Mouse (Mus musculus): ENCODE results near the gene Rai1. TPM values are rescaled to one million over a fixed set of nuclear protein-coding genes. Genes with fewer than 3 reads are reported as not detected.

The Rai1 gene
- polyA plus RNA-seq, 2 experiments: 4.5 to 7.2 TPM

GRCm38 (mm10) chr11:60222085-60222468, 117.3 kb downstream of the Rai1 start:
- Histone ChIP-seq H3K4me2 (ENCODE audit: low read depth) (peak overlapping the region; percentile 91), H3K27me3 (ENCODE audit: control insufficient read depth, insufficient read depth, low read length) (no peaks in the 10 kb centered on the region), H3K27ac (no peak overlapping the region; the same call in 1 of the 2 replicates), H3K4me3 (ENCODE audit: insufficient read depth in 1 of 2, low read depth in 2 of 2, low read length in 2 of 2) (peak overlapping the region; percentile 56 to 72), H3K4me1 (replicated peaks; ENCODE audit: control insufficient read depth in 2 of 2, insufficient read depth in 2 of 2, low read length in 1 of 2) (peaks cover 23 to 53% of the 10 kb centered on the region in 2 experiments), H3K9me3 (ENCODE audit: control insufficient read depth, low read length) (no peaks in the 10 kb centered on the region), H3K9ac (replicated peaks) (no peak overlapping the region; the same call in 1 of the 2 replicates), H3K36me3 (replicated peaks; ENCODE audit: control insufficient read depth, insufficient read depth, low read depth) (peaks cover 5% of the 10 kb centered on the region; the same call in 1 of the 2 replicates)
- ATAC-seq (ENCODE audit: insufficient read depth) (no peak), DNase-seq (ENCODE audit: low read depth in 3 of 3, low spot score in 3 of 3) (no peak)
- WGBS (ENCODE audit: insufficient replicate concordance): 34% methylated on average over 3 of the region's 3 CpGs
- no peak for TF ChIP-seq CTCF (IDR thresholded peaks at IDR 0.05; ENCODE audit: low read depth)
- TF ChIP-seq EP300 (IDR thresholded peaks at IDR 0.05; ENCODE audit: low read depth): no peak

GRCm38 (mm10) chr11:60222469-60223236, 117.8 kb downstream of the Rai1 start, which contains the start of gene Srebf1:
Gene Srebf1 (minus strand): TSS chr11:60222581.
- 2% methylated on average over 46 of the region's 46 CpGs for WGBS (ENCODE audit: insufficient replicate concordance)
- Histone ChIP-seq H3K9me3 (ENCODE audit: control insufficient read depth, low read length) (no peaks in the 10 kb centered on the region), H3K27me3 (ENCODE audit: control insufficient read depth, insufficient read depth, low read length) (no peaks in the 10 kb centered on the region), H3K4me1 (replicated peaks; ENCODE audit: control insufficient read depth in 2 of 2, insufficient read depth in 2 of 2, low read length in 1 of 2) (peaks cover 18 to 47% of the 10 kb centered on the region in 2 experiments), H3K27ac (peak within 1 kb of the TSS; percentile 16), H3K36me3 (replicated peaks; ENCODE audit: control insufficient read depth, insufficient read depth, low read depth) (peaks cover 5% of the 10 kb centered on the region; the same call in 1 of the 2 replicates), H3K9ac (replicated peaks) (peak within 1 kb of the TSS; percentile 58), H3K4me2 (ENCODE audit: low read depth) (peak within 1 kb of the TSS; percentile 91), H3K4me3 (ENCODE audit: insufficient read depth in 1 of 2, low read depth in 2 of 2, low read length in 2 of 2) (peak within 1 kb of the TSS; percentile 56 to 72)
- TF ChIP-seq EP300 (IDR thresholded peaks at IDR 0.05; ENCODE audit: low read depth): no peak; the same call in 1 of the 2 replicates
- peak; percentile 66 for TF ChIP-seq CTCF (IDR thresholded peaks at IDR 0.05; ENCODE audit: low read depth)
- DNase-seq (ENCODE audit: low read depth in 3 of 3, low spot score in 3 of 3) (peak; percentile 58 to 71 (median 61)), ATAC-seq (ENCODE audit: insufficient read depth) (peak; percentile 77)

- no peak overlapping the region for H3K4me2 ChIP-seq (ENCODE audit: low read depth)
- peaks cover 10 to 29% of the 10 kb centered on the region in 2 experiments for H3K4me1 ChIP-seq (replicated peaks; ENCODE audit: control insufficient read depth in 2 of 2, insufficient read depth in 2 of 2, low read length in 1 of 2)
- no peaks in the 10 kb centered on the region for H3K27me3 ChIP-seq (ENCODE audit: control insufficient read depth, insufficient read depth, low read length)
- WGBS (ENCODE audit: insufficient replicate concordance): 50% methylated on average over 4 of the region's 4 CpGs
- no peak for DNase-seq (ENCODE audit: low read depth in 3 of 3, low spot score in 3 of 3)
- TF ChIP-seq EP300 (IDR thresholded peaks at IDR 0.05; ENCODE audit: low read depth) (no peak), CTCF (IDR thresholded peaks at IDR 0.05; ENCODE audit: low read depth) (peak; percentile 50)
- H3K36me3 ChIP-seq (replicated peaks; ENCODE audit: control insufficient read depth, insufficient read depth, low read depth): no peaks in the 10 kb centered on the region
- no peak overlapping the region for H3K27ac ChIP-seq
- no peaks in the 10 kb centered on the region for H3K9me3 ChIP-seq (ENCODE audit: control insufficient read depth, low read length)
- H3K4me3 ChIP-seq (ENCODE audit: insufficient read depth in 1 of 2, low read depth in 2 of 2, low read length in 2 of 2): no peak overlapping the region
- H3K9ac ChIP-seq (replicated peaks): no peak overlapping the region
- ATAC-seq (ENCODE audit: insufficient read depth): no peak
Measured at GRCm38 (mm10) chr11:60224676-60225075, 119.9 kb downstream of the Rai1 start.

GRCm38 (mm10) chr11:60225874-60226273, 121.1 kb downstream of the Rai1 start:
- ATAC-seq (ENCODE audit: insufficient read depth): no peak
- Histone ChIP-seq H3K4me1 (replicated peaks; ENCODE audit: control insufficient read depth in 2 of 2, insufficient read depth in 2 of 2, low read length in 1 of 2) (peaks cover 5 to 24% of the 10 kb centered on the region in 2 experiments), H3K9me3 (ENCODE audit: control insufficient read depth, low read length) (no peaks in the 10 kb centered on the region), H3K27me3 (ENCODE audit: control insufficient read depth, insufficient read depth, low read length) (no peaks in the 10 kb centered on the region), H3K9ac (replicated peaks) (no peak overlapping the region), H3K27ac (no peak overlapping the region), H3K36me3 (replicated peaks; ENCODE audit: control insufficient read depth, insufficient read depth, low read depth) (no peaks in the 10 kb centered on the region), H3K4me3 (ENCODE audit: insufficient read depth in 1 of 2, low read depth in 2 of 2, low read length in 2 of 2) (no peak overlapping the region), H3K4me2 (ENCODE audit: low read depth) (no peak overlapping the region)
- 62% methylated on average over 1 of the region's 1 CpGs for WGBS (ENCODE audit: insufficient replicate concordance)
- no peak for TF ChIP-seq EP300 (IDR thresholded peaks at IDR 0.05; ENCODE audit: low read depth)
- no peak for TF ChIP-seq CTCF (IDR thresholded peaks at IDR 0.05; ENCODE audit: low read depth)
- DNase-seq (ENCODE audit: low read depth in 3 of 3, low spot score in 3 of 3): no peak

GRCm38 (mm10) chr11:60228525-60228924, 123.7 kb downstream of the Rai1 start:
- Histone ChIP-seq H3K9ac (replicated peaks) (no peak overlapping the region), H3K27ac (no peak overlapping the region), H3K27me3 (ENCODE audit: control insufficient read depth, insufficient read depth, low read length) (no peaks in the 10 kb centered on the region), H3K4me1 (replicated peaks; ENCODE audit: control insufficient read depth in 2 of 2, insufficient read depth in 2 of 2, low read length in 1 of 2) (peaks cover 0 to 3% of the 10 kb centered on the region in 2 experiments; a peak in 2 of 4 replicates), H3K4me3 (ENCODE audit: insufficient read depth in 1 of 2, low read depth in 2 of 2, low read length in 2 of 2) (no peak overlapping the region), H3K4me2 (ENCODE audit: low read depth) (no peak overlapping the region), H3K9me3 (ENCODE audit: control insufficient read depth, low read length) (no peaks in the 10 kb centered on the region), H3K36me3 (replicated peaks; ENCODE audit: control insufficient read depth, insufficient read depth, low read depth) (no peaks in the 10 kb centered on the region)
- ATAC-seq (ENCODE audit: insufficient read depth): no peak
- TF ChIP-seq EP300 (IDR thresholded peaks at IDR 0.05; ENCODE audit: low read depth) (no peak), CTCF (IDR thresholded peaks at IDR 0.05; ENCODE audit: low read depth) (no peak)
- no peak for DNase-seq (ENCODE audit: low read depth in 3 of 3, low spot score in 3 of 3)
- WGBS (ENCODE audit: insufficient replicate concordance): 60% methylated on average over 3 of the region's 3 CpGs
